Mouse (Mus musculus) heart, embryonic 15.5 days (tissue): Measurements from ENCODE around the gene Esyt3. TPM values are rescaled to one million over a fixed set of nuclear protein-coding genes. Genes with fewer than 3 reads are reported as not detected.

Experiments
- ATAC-seq: fragments of 200-750 bp; cut with Nextera tagmentation; replicated peaks from 2 replicates; pipeline ENCODE4 v1.8.0; 2017; ENCODE audit warnings: low read depth, moderate TSS enrichment; ENCODE audit not compliant: insufficient number of reproducible peaks, insufficient read depth, low FRiP score
- H3K27ac ChIP-seq: fragments of 300-500 bp; sonication (generic); 2 replicates; pipeline ENCODE4 v1.5.1; 2015; ENCODE audit warnings: mild to moderate bottlenecking, inconsistent platforms
- H3K27me3 ChIP-seq: fragments of 300-500 bp; sonication (generic); 2 replicates; pipeline ENCODE4 v1.6.1; 2015; ENCODE audit warnings: inconsistent platforms
- H3K36me3 ChIP-seq: fragments of 300-500 bp; sonication (generic); 2 replicates; pipeline ENCODE4 v1.6.1; 2015; ENCODE audit warnings: mild to moderate bottlenecking, inconsistent platforms
- H3K4me1 ChIP-seq: fragments of 300-500 bp; sonication (generic); replicated peaks from 2 replicates; pipeline ENCODE4 v1.6.1; 2015; ENCODE audit warnings: inconsistent platforms
- H3K4me2 ChIP-seq: fragments of 300-500 bp; sonication (generic); 2 replicates; pipeline ENCODE4 v1.6.1; 2015; ENCODE audit warnings: inconsistent platforms, mild to moderate bottlenecking, moderate library complexity
- H3K4me3 ChIP-seq: fragments of 300-500 bp; sonication (generic); 2 replicates; pipeline ENCODE4 v1.5.1; 2015; ENCODE audit warnings: mild to moderate bottlenecking, inconsistent platforms
- H3K9ac ChIP-seq: fragments of 300-500 bp; sonication (generic); 2 replicates; pipeline ENCODE4 v1.6.1; 2015; ENCODE audit warnings: mild to moderate bottlenecking, inconsistent platforms
- H3K9me3 ChIP-seq: fragments of 300-500 bp; sonication (generic); replicated peaks from 2 replicates; pipeline ENCODE4 v1.6.1; 2016; ENCODE audit warnings: inconsistent platforms
- WGBS: fragments of 180-500 bp; shearing (Covaris S2); methylation state at CpG from one replicate; pipeline ENCODE4 v1.1.7; 2015; ENCODE audit warnings: mixed read lengths; 5-methylcytosine and 5-hydroxymethylcytosine counted together
- polyA plus RNA-seq: library from polyadenylated mRNA; unstranded; fragments of >200 nt; fragmentation: Nextera tagmentation; extraction: Ambion mirVana; gene quantifications from 2 replicates; pipeline ENCODE4 v1.2.1, GENCODE M21; 2015

Esyt3 gene
- polyA plus RNA-seq, 1 experiment from 2014 or later: 0.21 TPM

DNA sequence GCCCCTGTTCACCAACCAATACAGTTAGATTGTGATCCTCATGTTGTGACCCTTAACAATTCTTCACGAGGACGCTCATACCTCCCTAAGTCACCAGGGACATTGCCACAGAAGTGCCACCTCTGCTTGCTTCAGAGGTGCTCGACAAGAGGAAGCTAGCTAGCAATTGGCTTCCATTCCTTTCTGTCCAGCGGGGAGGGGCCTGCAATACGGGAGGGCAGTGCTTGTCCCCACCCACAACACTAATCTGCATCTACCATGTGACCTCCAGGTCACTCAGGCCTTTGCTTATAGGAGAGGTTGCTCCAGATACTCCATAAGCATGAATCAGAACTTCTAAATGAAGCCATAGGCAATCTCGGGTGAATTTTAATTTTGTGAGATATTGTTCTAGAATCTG is 5.0 kb downstream of the Esyt3 start:
- no peaks in the 10 kb centered on the region for H3K36me3 ChIP-seq
- H3K27me3 ChIP-seq: peaks cover 37% of the 10 kb centered on the region
- ATAC-seq: no peak
- H3K4me1 ChIP-seq: peaks cover 11% of the 10 kb centered on the region
- H3K4me2 ChIP-seq: no peak overlapping the region
- WGBS: 56% methylated on average over 6 of the region's 6 CpGs
- H3K9ac ChIP-seq: no peak overlapping the region
- H3K27ac ChIP-seq: no peak overlapping the region
- no peak overlapping the region for H3K4me3 ChIP-seq
- H3K9me3 ChIP-seq: no peaks in the 10 kb centered on the region

DNA sequence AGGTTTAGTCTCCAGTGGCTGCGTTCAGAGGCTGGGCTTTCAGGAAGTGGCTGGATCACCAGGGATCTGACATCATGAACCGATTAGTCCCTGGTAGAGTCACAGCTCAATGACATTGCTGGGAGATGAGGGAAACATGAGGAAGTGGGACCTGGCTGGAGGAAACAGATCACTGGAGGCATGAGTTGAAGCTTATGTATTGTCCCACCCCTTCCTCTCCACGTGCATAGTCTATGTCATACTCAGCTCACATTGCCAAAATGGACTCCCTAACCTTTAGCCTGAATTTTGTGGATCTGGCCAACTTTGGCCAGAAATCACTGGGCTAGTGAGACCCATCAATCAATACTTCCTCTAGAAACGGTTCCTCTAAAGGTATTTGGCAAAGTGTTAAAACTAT is 5.4 kb downstream of the Esyt3 start:
- Histone ChIP-seq H3K4me1 (peaks cover 6% of the 10 kb centered on the region), H3K27ac (no peak overlapping the region), H3K4me3 (no peak overlapping the region), H3K36me3 (no peaks in the 10 kb centered on the region), H3K27me3 (peaks cover 33% of the 10 kb centered on the region), H3K9ac (no peak overlapping the region), H3K4me2 (no peak overlapping the region), H3K9me3 (no peaks in the 10 kb centered on the region)
- no peak for ATAC-seq
- 54% methylated on average over 4 of the region's 4 CpGs for WGBS

DNA sequence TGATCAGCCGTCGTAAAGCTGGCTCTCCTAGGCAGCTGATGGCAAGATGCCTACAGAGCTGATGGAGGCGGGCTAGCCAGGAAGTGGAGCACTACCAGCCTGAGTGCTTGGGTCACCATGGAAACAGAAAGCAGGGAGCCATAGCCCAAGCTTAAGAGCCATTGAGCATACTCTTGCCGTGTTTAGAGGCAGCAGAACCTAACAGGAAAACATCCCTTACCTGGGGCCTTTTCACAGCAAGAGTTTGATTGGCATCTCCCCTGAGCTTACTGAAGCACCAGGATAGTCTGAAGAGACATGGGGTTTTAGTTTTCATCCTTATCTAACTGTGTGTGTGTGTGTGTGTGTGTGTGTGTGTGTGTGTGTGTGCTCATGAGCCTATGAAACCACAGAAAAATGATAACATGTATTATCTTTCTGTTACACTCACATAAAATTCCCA is 13.0 kb downstream of the Esyt3 start:
- ATAC-seq: no peak
- Histone ChIP-seq H3K9me3 (no peaks in the 10 kb centered on the region), H3K4me2 (no peak overlapping the region), H3K4me1 (0 out of 2 replicates have a peak, but pooled peaks cover under 1% of the 10 kb centered on the region), H3K27me3 (no peaks in the 10 kb centered on the region), H3K9ac (no peak overlapping the region), H3K27ac (no peak overlapping the region), H3K36me3 (no peaks in the 10 kb centered on the region), H3K4me3 (no peak overlapping the region)
- 41% methylated on average over 4 of the region's 4 CpGs for WGBS

GRCm38 (mm10) chr9:99341600-99341999 is 16.8 kb downstream of the Esyt3 start:
- H3K36me3 ChIP-seq: no peaks in the 10 kb centered on the region
- H3K9me3 ChIP-seq: no peaks in the 10 kb centered on the region
- ATAC-seq: no peak
- no peak overlapping the region for H3K27ac ChIP-seq
- WGBS: 18% methylated on average over 3 of the region's 3 CpGs
- 0 out of 2 replicates have a peak, but pooled peaks cover 6% of the 10 kb centered on the region for H3K4me1 ChIP-seq
- no peaks in the 10 kb centered on the region for H3K27me3 ChIP-seq
- H3K9ac ChIP-seq: no peak overlapping the region
- no peak overlapping the region for H3K4me3 ChIP-seq
- no peak overlapping the region for H3K4me2 ChIP-seq

- Histone ChIP-seq H3K27me3 (no peaks in the 10 kb centered on the region), H3K27ac (no peak overlapping the region), H3K9me3 (no peaks in the 10 kb centered on the region), H3K4me3 (no peak overlapping the region), H3K36me3 (no peaks in the 10 kb centered on the region), H3K4me1 (0 out of 2 replicates have a peak, but pooled peaks cover 6% of the 10 kb centered on the region), H3K4me2 (no peak overlapping the region), H3K9ac (no peak overlapping the region)
- WGBS: 46% methylated on average over 12 of the region's 12 CpGs
- no peak for ATAC-seq
These were observed 18.2 kb downstream of the Esyt3 start for GRCm38 (mm10) chr9:99340126-99340525.

DNA sequence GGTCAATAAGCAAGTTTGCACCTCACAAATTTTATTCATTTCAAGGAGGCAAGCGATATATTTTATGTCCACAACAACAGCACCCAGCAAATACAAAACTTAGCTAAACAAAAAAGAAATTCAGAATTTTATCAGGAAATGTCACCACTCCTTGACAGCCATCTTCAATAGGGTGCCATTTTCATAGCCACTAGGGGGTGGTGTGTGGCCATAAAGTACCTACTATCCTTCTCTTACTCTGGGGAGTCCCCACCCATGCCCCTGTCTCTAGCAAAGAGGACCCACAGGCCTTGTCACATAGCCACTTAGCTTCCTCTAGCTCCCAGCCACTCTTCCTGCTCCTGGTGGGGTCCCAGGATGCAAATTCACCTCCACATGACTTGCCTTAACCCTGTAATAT is 19.2 kb downstream of the Esyt3 start:
- no peaks in the 10 kb centered on the region for H3K36me3 ChIP-seq
- no peak overlapping the region for H3K9ac ChIP-seq
- no peak overlapping the region for H3K4me3 ChIP-seq
- H3K4me2 ChIP-seq: no peak overlapping the region
- H3K9me3 ChIP-seq: no peaks in the 10 kb centered on the region
- H3K27ac ChIP-seq: no peak overlapping the region
- H3K4me1 ChIP-seq: 0 out of 2 replicates have a peak, but pooled peaks cover 6% of the 10 kb centered on the region
- H3K27me3 ChIP-seq: no peaks in the 10 kb centered on the region
- ATAC-seq: no peak
- 78% methylated on average over 1 of the region's 1 CpGs for WGBS

DNA sequence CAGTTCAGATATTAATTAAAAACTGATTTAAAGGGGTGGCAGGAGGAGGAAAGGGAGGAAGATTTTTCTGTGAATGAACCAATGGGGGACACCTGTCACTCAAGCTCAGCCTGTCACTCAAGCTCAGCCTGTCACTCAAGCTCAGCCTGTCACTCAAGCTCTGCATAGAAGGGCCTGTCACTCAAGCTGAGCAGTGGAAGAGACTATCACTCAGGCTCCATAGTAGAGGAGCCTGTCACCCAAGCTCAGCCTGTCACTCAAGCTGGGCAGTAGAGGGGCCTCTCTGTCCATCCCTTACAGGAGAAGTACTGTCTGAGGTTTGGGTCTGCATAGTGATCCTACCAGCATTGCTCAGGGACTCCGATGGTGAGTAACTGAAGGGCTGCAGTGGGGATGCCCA is 20.1 kb downstream of the Esyt3 start:
- ATAC-seq: no peak
- no peak overlapping the region for H3K9ac ChIP-seq
- H3K27me3 ChIP-seq: no peaks in the 10 kb centered on the region
- 87% methylated on average over 1 of the region's 1 CpGs for WGBS
- H3K9me3 ChIP-seq: no peaks in the 10 kb centered on the region
- H3K4me3 ChIP-seq: no peak overlapping the region
- no peak overlapping the region for H3K27ac ChIP-seq
- H3K36me3 ChIP-seq: no peaks in the 10 kb centered on the region
- 0 out of 2 replicates have a peak, but pooled peaks cover 6% of the 10 kb centered on the region for H3K4me1 ChIP-seq
- no peak overlapping the region for H3K4me2 ChIP-seq

DNA sequence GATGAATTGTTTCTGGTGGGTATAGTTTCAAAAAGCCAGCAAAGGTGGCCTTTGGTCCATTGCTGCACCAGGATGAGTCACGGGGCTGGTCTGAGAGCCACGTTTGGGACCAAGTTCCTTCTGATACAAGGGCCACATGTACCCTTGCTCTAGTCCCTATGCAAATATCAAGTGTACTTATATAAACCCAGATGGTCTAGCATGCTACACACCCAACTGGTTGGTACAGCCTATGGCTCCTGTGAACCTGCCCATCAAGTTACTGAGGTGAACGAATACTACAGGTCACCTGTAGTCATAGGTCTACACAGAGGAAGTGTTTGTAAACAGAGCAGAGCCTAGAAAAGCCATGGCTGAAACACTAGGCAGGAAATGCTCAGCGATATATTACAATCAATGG is 21.8 kb downstream of the Esyt3 start:
- Histone ChIP-seq H3K9me3 (no peaks in the 10 kb centered on the region), H3K27ac (no peak overlapping the region), H3K4me1 (0 out of 2 replicates have a peak, but pooled peaks cover 6% of the 10 kb centered on the region), H3K4me3 (no peak overlapping the region), H3K4me2 (no peak overlapping the region), H3K36me3 (no peaks in the 10 kb centered on the region), H3K27me3 (no peaks in the 10 kb centered on the region), H3K9ac (no peak overlapping the region)
- ATAC-seq: no peak
- 87% methylated on average over 4 of the region's 4 CpGs for WGBS

DNA sequence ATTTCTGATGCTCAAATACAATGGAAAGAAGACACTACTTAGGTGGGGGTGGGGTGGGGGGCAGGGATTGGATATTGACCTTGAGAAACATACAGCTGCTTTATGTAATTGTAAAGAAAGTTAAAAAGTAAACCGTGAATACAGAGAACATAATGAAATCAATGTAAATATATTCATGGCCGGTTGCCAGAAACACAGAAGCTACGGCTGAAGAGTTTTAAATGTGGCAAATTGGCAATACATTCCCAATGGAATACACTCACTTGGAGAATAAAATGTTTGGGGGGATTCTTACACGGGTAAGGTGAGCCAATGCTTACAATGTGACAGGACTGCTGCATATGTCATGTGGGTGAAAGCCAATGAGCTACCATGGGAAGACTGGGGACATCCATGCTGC is 31.5 kb downstream of the Esyt3 start:
- 72% methylated on average over 4 of the region's 4 CpGs for WGBS

DNA sequence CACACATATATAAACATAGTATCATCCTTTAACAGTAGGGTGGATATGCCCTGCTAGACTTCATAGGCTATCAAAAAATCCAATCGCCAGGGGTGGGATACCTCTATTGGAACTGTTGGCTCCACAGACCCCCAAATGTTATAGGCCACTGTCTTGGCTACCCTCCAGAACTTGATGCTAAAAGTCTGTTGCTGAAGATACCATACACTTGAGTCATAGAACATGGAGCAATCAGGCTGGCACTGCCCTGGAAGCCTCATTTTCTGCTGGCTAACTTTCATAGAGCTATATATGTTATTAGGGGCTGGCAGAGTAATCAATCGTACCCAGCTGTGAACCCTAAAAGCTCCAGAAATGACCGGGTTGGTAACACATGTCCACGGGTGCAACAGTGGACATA is 32.4 kb downstream of the Esyt3 start:
- no peaks in the 10 kb centered on the region for H3K36me3 ChIP-seq
- no peaks in the 10 kb centered on the region for H3K27me3 ChIP-seq
- no peak overlapping the region for H3K9ac ChIP-seq
- no peak overlapping the region for H3K27ac ChIP-seq
- 64% methylated on average over 4 of the region's 4 CpGs for WGBS
- H3K9me3 ChIP-seq: no peaks in the 10 kb centered on the region
- no peaks in the 10 kb centered on the region for H3K4me1 ChIP-seq
- no peak for ATAC-seq
- H3K4me3 ChIP-seq: no peak overlapping the region
- no peak overlapping the region for H3K4me2 ChIP-seq

More for the DNA sequence above, 31.5 kb downstream of the Esyt3 start:
- Histone ChIP-seq H3K4me2 (no peak overlapping the region), H3K36me3 (no peaks in the 10 kb centered on the region), H3K9ac (no peak overlapping the region), H3K27me3 (no peaks in the 10 kb centered on the region), H3K9me3 (no peaks in the 10 kb centered on the region), H3K27ac (no peak overlapping the region), H3K4me3 (no peak overlapping the region), H3K4me1 (no peaks in the 10 kb centered on the region)
- ATAC-seq: no peak

GRCm38 (mm10) chr9:99325208-99325929 is 33.0 kb downstream of the Esyt3 start:
- no peak overlapping the region for H3K4me3 ChIP-seq
- no peak overlapping the region for H3K27ac ChIP-seq
- no peaks in the 10 kb centered on the region for H3K9me3 ChIP-seq
- H3K4me2 ChIP-seq: no peak overlapping the region
- no peak overlapping the region for H3K9ac ChIP-seq
- H3K4me1 ChIP-seq: no peaks in the 10 kb centered on the region
- H3K27me3 ChIP-seq: no peaks in the 10 kb centered on the region
- no peaks in the 10 kb centered on the region for H3K36me3 ChIP-seq
- ATAC-seq: no peak
- WGBS: 70% methylated on average over 7 of the region's 7 CpGs

- no peaks in the 10 kb centered on the region for H3K4me1 ChIP-seq
- H3K9me3 ChIP-seq: no peaks in the 10 kb centered on the region
- no peak for ATAC-seq
- no peaks in the 10 kb centered on the region for H3K36me3 ChIP-seq
- no peak overlapping the region for H3K9ac ChIP-seq
- H3K4me2 ChIP-seq: no peak overlapping the region
- no peak overlapping the region for H3K27ac ChIP-seq
- WGBS: 72% methylated on average over 8 of the region's 8 CpGs
- H3K4me3 ChIP-seq: no peak overlapping the region
- H3K27me3 ChIP-seq: no peaks in the 10 kb centered on the region
These were observed 38.4 kb downstream of the Esyt3 start for GRCm38 (mm10) chr9:99320006-99320405.
